Mouse (Mus musculus): Measurements from ENCODE around the gene Pifo. TPM values are rescaled to one million over a fixed set of nuclear protein-coding genes. Genes with fewer than 3 reads are reported as not detected.

Pifo gene
- total RNA-seq (2012; rRNA removed) (5.4 and 8.1 TPM in 2 replicates), total RNA-seq (2014; rRNA removed) (13.7 and 16.4 TPM in 2 replicates), polyA plus RNA-seq (2012; ENCODE audit: insufficient read length, low read depth) (7.1 and 7.7 TPM in 2 replicates)

DNA sequence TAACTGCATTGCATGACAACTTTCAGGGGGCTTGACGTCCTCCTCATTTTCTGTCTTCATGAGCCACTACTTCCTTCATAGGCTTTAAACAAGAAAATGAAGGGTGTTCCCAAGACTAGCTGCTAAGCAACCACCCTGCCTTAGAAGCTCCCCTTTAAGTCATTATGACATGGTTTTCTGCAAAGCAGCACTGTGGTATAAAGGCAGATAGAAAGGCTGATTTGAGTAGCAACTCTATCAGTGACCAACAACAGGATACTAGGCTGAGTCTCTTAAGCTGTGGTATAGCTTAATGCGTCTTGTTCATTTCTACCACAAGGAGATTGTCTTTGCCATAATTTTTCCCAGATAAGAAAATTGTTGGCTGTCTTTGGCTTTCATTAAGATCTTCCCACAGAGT, at the start of gene Pifo:
TSS of gene Pifo (minus strand) at position 101 of the 400 bp plus-strand sequence.
- Histone ChIP-seq H3K27me3 (replicated peaks) (no peaks in the 10 kb centered on the region), H3K36me3 (replicated peaks in 1 of 2; ENCODE audit: control insufficient read depth in 1 of 2, insufficient read depth in 1 of 2, low read length in 1 of 2) (peaks cover 4 to 55% of the 10 kb centered on the region in 2 experiments), H3K4me3 (replicated peaks in 1 of 3; ENCODE audit: low read depth in 2 of 3, low read length in 2 of 3, poor library complexity in 1 of 3) (no peak within 1 kb of the TSS), H3K9me3 (replicated peaks; ENCODE audit: low read length) (no peaks in the 10 kb centered on the region), H3K4me2 (ENCODE audit: insufficient read depth, low read depth, poor library complexity, severe bottlenecking) (no peak within 1 kb of the TSS), H3K79me2 (replicated peaks; ENCODE audit: control insufficient read depth, extremely low read depth, insufficient read depth, poor library complexity, severe bottlenecking) (no peaks in the 10 kb centered on the region), H3K27ac (ENCODE audit: insufficient read depth, low read depth) (no peak within 1 kb of the TSS), H3K9ac (ENCODE audit: insufficient read depth, low read depth) (no peak within 1 kb of the TSS), H3K4me1 (ENCODE audit: control insufficient read depth in 1 of 2, insufficient read depth in 2 of 2) (peaks cover 0 to 23% of the 10 kb centered on the region in 2 experiments; a peak in 2 of 4 replicates)
- DNase-seq (ENCODE audit: extremely low read depth), result no peak
- dilution Hi-C loops (cut with MboI; ENCODE audit: extremely low pct_ligation_motif_present, extremely low pct_unique_long_range_greater_than_20kb, low sequenced_read_pairs), result no loop called here
- TF ChIP-seq JUN (IDR thresholded peaks at IDR 0.05; ENCODE audit: insufficient read depth, low read depth, low read length) (no peak), ZKSCAN1 (IDR thresholded peaks at IDR 0.05; ENCODE audit: borderline replicate concordance, low read depth, low read length) (no peak), POLR2AphosphoS2 (IDR thresholded peaks at IDR 0.05; ENCODE audit: low read depth, low read length) (no peak), MYC (IDR thresholded peaks at IDR 0.05; ENCODE audit: low read depth, low read length) (no peak), USF2 (conservative IDR thresholded peaks at IDR 0.05; ENCODE audit: low read depth, low read length) (no peak)
- in situ Hi-C loops (cut with MboI; ENCODE audit: low pct_ligation_motif_present, low pct_unique_long_range_greater_than_20kb, low sequenced_read_pairs), result no loop called here

DNA sequence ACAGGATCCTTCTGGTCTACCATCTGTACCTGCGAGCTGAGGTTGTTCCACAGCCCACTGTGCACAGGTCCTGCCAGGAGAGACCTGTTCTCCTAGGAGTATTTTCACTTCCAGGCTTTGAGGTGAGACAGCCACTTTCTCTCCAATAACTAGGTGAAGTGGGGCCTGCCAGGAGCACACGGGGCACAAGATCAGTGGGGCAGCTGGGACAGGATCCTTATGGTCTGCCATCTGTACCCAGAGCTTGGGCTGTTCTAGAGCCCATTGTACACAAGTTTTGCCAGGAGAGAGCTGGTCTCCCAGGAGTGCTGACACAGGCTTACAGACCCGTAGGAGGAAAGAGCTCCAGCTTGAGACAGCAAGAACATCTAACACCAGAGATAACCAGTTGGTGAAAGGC, 43.5 kb upstream of the Pifo start:
- DNase-seq (ENCODE audit: extremely low read depth), result no peak
- H3K4me1 ChIP-seq (ENCODE audit: control insufficient read depth in 1 of 2, insufficient read depth in 2 of 2), result no peaks in the 10 kb centered on the region
- in situ Hi-C loops (cut with MboI; ENCODE audit: low pct_ligation_motif_present, low pct_unique_long_range_greater_than_20kb, low sequenced_read_pairs), result no loop called here
- no peaks in the 10 kb centered on the region for H3K79me2 ChIP-seq (replicated peaks; ENCODE audit: control insufficient read depth, extremely low read depth, insufficient read depth, poor library complexity, severe bottlenecking)
- H3K27me3 ChIP-seq (replicated peaks), result no peaks in the 10 kb centered on the region
- H3K9me3 ChIP-seq (replicated peaks; ENCODE audit: low read length), result no peaks in the 10 kb centered on the region
- no peak overlapping the region for H3K4me2 ChIP-seq (ENCODE audit: insufficient read depth, low read depth, poor library complexity, severe bottlenecking)
- TF ChIP-seq RCOR1 (conservative IDR thresholded peaks at IDR 0.05; ENCODE audit: low read depth, low read length), result no peak
- no peak for TF ChIP-seq ZKSCAN1 (IDR thresholded peaks at IDR 0.05; ENCODE audit: borderline replicate concordance, low read depth, low read length)
- TF ChIP-seq IRF4 (IDR thresholded peaks at IDR 0.05; ENCODE audit: low read depth, low read length), result no peak
- TF ChIP-seq JUND (conservative IDR thresholded peaks at IDR 0.05; ENCODE audit: low read depth, low read length), result no peak
- TF ChIP-seq MYC (IDR thresholded peaks at IDR 0.05; ENCODE audit: low read depth, low read length), result no peak
- TF ChIP-seq MAZ (IDR thresholded peaks at IDR 0.05; ENCODE audit: low read depth, low read length), result no peak
- no peak for TF ChIP-seq POLR2A (IDR thresholded peaks at IDR 0.05; ENCODE audit: low read depth, low read length)
- TF ChIP-seq TBP (conservative IDR thresholded peaks at IDR 0.05; ENCODE audit: low read depth, low read length), result no peak
- TF ChIP-seq POLR2AphosphoS2 (IDR thresholded peaks at IDR 0.05; ENCODE audit: low read depth, low read length), result no peak
- TF ChIP-seq CHD2 (IDR thresholded peaks at IDR 0.05; ENCODE audit: low read length), result no peak
- no peak for TF ChIP-seq NELFE (IDR thresholded peaks at IDR 0.05; ENCODE audit: low read depth, low read length)
- TF ChIP-seq BHLHE40 (IDR thresholded peaks at IDR 0.05; ENCODE audit: low read depth, low read length), result no peak
- no peak for TF ChIP-seq MEF2A (IDR thresholded peaks at IDR 0.05; ENCODE audit: borderline replicate concordance, low read depth, low read length)
- no peak for TF ChIP-seq ZC3H11A (IDR thresholded peaks at IDR 0.05; ENCODE audit: low read depth, low read length)
- TF ChIP-seq CTCF (conservative IDR thresholded peaks at IDR 0.05 in 1 of 2, IDR thresholded peaks at IDR 0.05 in 1 of 2; ENCODE audit: low read depth in 2 of 2, low read length in 2 of 2), result no peak
- TF ChIP-seq ETS1 (conservative IDR thresholded peaks at IDR 0.05; ENCODE audit: low read depth, low read length), result no peak
- no peak for TF ChIP-seq SIN3A (IDR thresholded peaks at IDR 0.05; ENCODE audit: low read length)
- H3K4me3 ChIP-seq (replicated peaks in 1 of 3; ENCODE audit: low read depth in 2 of 3, low read length in 2 of 3, poor library complexity in 1 of 3), result no peak overlapping the region
- peaks cover 0 to 7% of the 10 kb centered on the region in 2 experiments for H3K36me3 ChIP-seq (replicated peaks in 1 of 2; ENCODE audit: control insufficient read depth in 1 of 2, insufficient read depth in 1 of 2, low read length in 1 of 2)
- H3K9ac ChIP-seq (ENCODE audit: insufficient read depth, low read depth), result no peak overlapping the region
- H3K27ac ChIP-seq (ENCODE audit: insufficient read depth, low read depth), result no peak overlapping the region
- dilution Hi-C loops (cut with MboI; ENCODE audit: extremely low pct_ligation_motif_present, extremely low pct_unique_long_range_greater_than_20kb, low sequenced_read_pairs), result no loop called here
